Mouse (Mus musculus): ENCODE measurements at regions not wholly inside any gene's neighbourhood (a gene's known extent, or its start where the extent isn't known, plus 50 kb on each side); places are given as distances from the start of the nearest gene placed in this dataset.

GRCm38 (mm10) chr16:5595359-5595758, 289.8 kb upstream of the Rbfox1 start:
- ATAC-seq (ENCODE audit: insufficient read depth), result no peak
- 56% methylated on average over 6 of the region's 6 CpGs for WGBS (ENCODE audit: insufficient replicate concordance)

DNA sequence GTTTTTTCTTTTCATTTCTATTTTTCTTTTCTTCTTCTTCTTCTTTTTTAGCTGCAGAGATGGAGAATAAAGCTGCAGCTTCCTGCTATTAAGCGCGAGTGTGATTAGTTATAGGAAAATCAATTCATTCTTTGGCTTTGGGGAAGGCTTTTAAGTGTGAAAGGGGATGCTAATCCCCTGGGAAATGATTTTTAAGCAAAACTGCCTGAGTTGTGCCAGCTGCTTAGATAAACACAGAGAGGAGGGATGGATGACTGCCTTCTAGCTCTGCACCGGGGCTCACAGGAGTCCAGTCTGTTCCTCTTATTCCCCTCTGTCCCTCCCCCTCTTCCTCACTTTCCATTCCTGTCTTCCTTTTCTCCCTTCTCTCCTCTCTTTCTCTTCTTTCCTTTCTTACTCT, 306.8 kb upstream of the Rbfox1 start:
- H3K36me3 ChIP-seq (replicated peaks; ENCODE audit: control insufficient read depth, insufficient read depth, low read depth), result no peaks in the 10 kb centered on the region
- H3K9ac ChIP-seq (replicated peaks), result no peak overlapping the region
- H3K9me3 ChIP-seq (ENCODE audit: control insufficient read depth, low read length), result no peaks in the 10 kb centered on the region
- no peak overlapping the region for H3K27ac ChIP-seq
- WGBS (ENCODE audit: insufficient replicate concordance), result 63% methylated on average over 3 of the region's 3 CpGs
- H3K27me3 ChIP-seq (ENCODE audit: control insufficient read depth, insufficient read depth, low read length), result no peaks in the 10 kb centered on the region
- no peak overlapping the region for H3K4me2 ChIP-seq (ENCODE audit: low read depth)
- no peaks in the 10 kb centered on the region for H3K4me1 ChIP-seq (replicated peaks; ENCODE audit: control insufficient read depth in 2 of 2, insufficient read depth in 2 of 2, low read length in 1 of 2)
- no peak overlapping the region for H3K4me3 ChIP-seq (ENCODE audit: insufficient read depth in 1 of 2, low read depth in 2 of 2, low read length in 2 of 2)
- DNase-seq (ENCODE audit: low read depth in 3 of 3, low spot score in 3 of 3), result no peak
- ATAC-seq (ENCODE audit: insufficient read depth), result no peak
- TF ChIP-seq CTCF (IDR thresholded peaks at IDR 0.05; ENCODE audit: low read depth) (no peak), EP300 (IDR thresholded peaks at IDR 0.05; ENCODE audit: low read depth) (no peak)

More at GRCm38 (mm10) chr16:5595359-5595758, 289.8 kb upstream of the Rbfox1 start:
- TF ChIP-seq CTCF (IDR thresholded peaks at IDR 0.05; ENCODE audit: low read depth), result no peak
- no peak for TF ChIP-seq EP300 (IDR thresholded peaks at IDR 0.05; ENCODE audit: low read depth)
- Histone ChIP-seq H3K9me3 (ENCODE audit: control insufficient read depth, low read length) (no peaks in the 10 kb centered on the region), H3K27ac (no peak overlapping the region), H3K36me3 (replicated peaks; ENCODE audit: control insufficient read depth, insufficient read depth, low read depth) (no peaks in the 10 kb centered on the region), H3K27me3 (ENCODE audit: control insufficient read depth, insufficient read depth, low read length) (no peaks in the 10 kb centered on the region), H3K4me2 (ENCODE audit: low read depth) (no peak overlapping the region), H3K4me1 (replicated peaks; ENCODE audit: control insufficient read depth in 2 of 2, insufficient read depth in 2 of 2, low read length in 1 of 2) (no peaks in the 10 kb centered on the region), H3K9ac (replicated peaks) (no peak overlapping the region), H3K4me3 (ENCODE audit: insufficient read depth in 1 of 2, low read depth in 2 of 2, low read length in 2 of 2) (no peak overlapping the region)
- DNase-seq (ENCODE audit: low read depth in 3 of 3, low spot score in 3 of 3), result no peak

DNA sequence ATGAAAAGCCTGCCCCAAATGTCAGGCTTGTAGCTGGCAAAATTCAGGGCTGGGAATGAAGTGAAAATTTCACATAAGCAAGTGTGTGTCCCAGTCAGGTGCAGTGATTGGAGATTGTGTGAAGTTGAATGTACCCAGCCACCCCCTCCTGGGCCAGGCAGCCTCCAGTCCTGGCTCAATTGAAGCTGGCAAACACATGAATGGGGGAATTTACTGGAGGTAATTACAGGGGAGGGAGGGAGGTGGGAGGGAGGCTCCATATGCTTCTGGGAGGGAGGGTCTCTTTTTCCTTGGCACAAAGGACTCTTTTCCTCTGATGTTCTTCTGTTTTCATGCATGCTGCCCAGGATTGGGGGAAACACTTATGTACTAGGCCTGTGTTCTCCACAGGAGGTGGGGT, 312.4 kb upstream of the Rbfox1 start:
- Histone ChIP-seq H3K27ac (no peak overlapping the region), H3K27me3 (ENCODE audit: control insufficient read depth, insufficient read depth, low read length) (no peaks in the 10 kb centered on the region), H3K36me3 (replicated peaks; ENCODE audit: control insufficient read depth, insufficient read depth, low read depth) (no peaks in the 10 kb centered on the region), H3K9ac (replicated peaks) (no peak overlapping the region), H3K4me3 (ENCODE audit: insufficient read depth in 1 of 2, low read depth in 2 of 2, low read length in 2 of 2) (no peak overlapping the region), H3K4me2 (ENCODE audit: low read depth) (no peak overlapping the region), H3K4me1 (replicated peaks; ENCODE audit: control insufficient read depth in 2 of 2, insufficient read depth in 2 of 2, low read length in 1 of 2) (no peaks in the 10 kb centered on the region), H3K9me3 (ENCODE audit: control insufficient read depth, low read length) (no peaks in the 10 kb centered on the region)
- TF ChIP-seq CTCF (IDR thresholded peaks at IDR 0.05; ENCODE audit: low read depth), result no peak
- TF ChIP-seq EP300 (IDR thresholded peaks at IDR 0.05; ENCODE audit: low read depth), result no peak
- ATAC-seq (ENCODE audit: insufficient read depth), result no peak
- DNase-seq (ENCODE audit: low read depth in 3 of 3, low spot score in 3 of 3), result no peak

GRCm38 (mm10) chr16:5570619-5571018, 314.5 kb upstream of the Rbfox1 start:
- H3K27ac ChIP-seq, result no peak overlapping the region
- 60% methylated on average over 4 of the region's 4 CpGs for WGBS (ENCODE audit: insufficient replicate concordance)
- no peak overlapping the region for H3K4me2 ChIP-seq (ENCODE audit: low read depth)
- no peak for DNase-seq (ENCODE audit: low read depth in 3 of 3, low spot score in 3 of 3)
- no peaks in the 10 kb centered on the region for H3K36me3 ChIP-seq (replicated peaks; ENCODE audit: control insufficient read depth, insufficient read depth, low read depth)
- no peaks in the 10 kb centered on the region for H3K9me3 ChIP-seq (ENCODE audit: control insufficient read depth, low read length)
- no peak for ATAC-seq (ENCODE audit: insufficient read depth)
- TF ChIP-seq CTCF (IDR thresholded peaks at IDR 0.05; ENCODE audit: low read depth) (no peak), EP300 (IDR thresholded peaks at IDR 0.05; ENCODE audit: low read depth) (no peak)
- H3K4me3 ChIP-seq (ENCODE audit: insufficient read depth in 1 of 2, low read depth in 2 of 2, low read length in 2 of 2), result no peak overlapping the region
- H3K27me3 ChIP-seq (ENCODE audit: control insufficient read depth, insufficient read depth, low read length), result no peaks in the 10 kb centered on the region
- H3K4me1 ChIP-seq (replicated peaks; ENCODE audit: control insufficient read depth in 2 of 2, insufficient read depth in 2 of 2, low read length in 1 of 2), result no peaks in the 10 kb centered on the region
- H3K9ac ChIP-seq (replicated peaks), result no peak overlapping the region

- Histone ChIP-seq H3K27ac (no peak overlapping the region), H3K9me3 (ENCODE audit: control insufficient read depth, low read length) (no peaks in the 10 kb centered on the region), H3K27me3 (ENCODE audit: control insufficient read depth, insufficient read depth, low read length) (no peaks in the 10 kb centered on the region), H3K9ac (replicated peaks) (no peak overlapping the region), H3K4me2 (ENCODE audit: low read depth) (no peak overlapping the region), H3K36me3 (replicated peaks; ENCODE audit: control insufficient read depth, insufficient read depth, low read depth) (no peaks in the 10 kb centered on the region), H3K4me3 (ENCODE audit: insufficient read depth in 1 of 2, low read depth in 2 of 2, low read length in 2 of 2) (no peak overlapping the region), H3K4me1 (replicated peaks; ENCODE audit: control insufficient read depth in 2 of 2, insufficient read depth in 2 of 2, low read length in 1 of 2) (no peaks in the 10 kb centered on the region)
- TF ChIP-seq EP300 (IDR thresholded peaks at IDR 0.05; ENCODE audit: low read depth), result no peak
- TF ChIP-seq CTCF (IDR thresholded peaks at IDR 0.05; ENCODE audit: low read depth), result no peak
- DNase-seq (ENCODE audit: low read depth in 3 of 3, low spot score in 3 of 3), result no peak
- 64% methylated on average over 10 of the region's 10 CpGs for WGBS (ENCODE audit: insufficient replicate concordance)
- no peak for ATAC-seq (ENCODE audit: insufficient read depth)
Observed at GRCm38 (mm10) chr16:5569101-5569500, 313.3 kb upstream of the Eef2kmt start.

Data from liver, embryonic 14.5 days (tissue).